Mouse (Mus musculus): Measurements from ENCODE around the gene Shroom3.
A peak's percentile ranks its signal among the peaks of the same experiment; 100 is the strongest.

Shroom3 gene

GRCm38 (mm10) chr5:92698131-92698836, 15.0 kb downstream of the Shroom3 start:
- DNase-seq (ENCODE audit: low spot score), result no peak

GRCm38 (mm10) chr5:92698837-92699529, 15.7 kb downstream of the Shroom3 start:
- no peak for DNase-seq (ENCODE audit: low spot score)

- DNase-seq (ENCODE audit: low spot score), result no peak
Measured at GRCm38 (mm10) chr5:92701750-92702149, 18.5 kb downstream of the Shroom3 start.

GRCm38 (mm10) chr5:92703671-92704070, 20.4 kb downstream of the Shroom3 start:
- DNase-seq (ENCODE audit: low spot score), result no peak

GRCm38 (mm10) chr5:92707921-92708491, 24.8 kb downstream of the Shroom3 start:
- DNase-seq (ENCODE audit: low spot score), result no peak

- no peak for DNase-seq (ENCODE audit: low spot score)
Measured at GRCm38 (mm10) chr5:92710779-92711178, 27.5 kb downstream of the Shroom3 start.

GRCm38 (mm10) chr5:92711666-92712290, 28.5 kb downstream of the Shroom3 start:
- DNase-seq (ENCODE audit: low spot score), result no peak

GRCm38 (mm10) chr5:92712621-92713395, 29.6 kb downstream of the Shroom3 start:
- DNase-seq (ENCODE audit: low spot score), result no peak

GRCm38 (mm10) chr5:92714886-92715285, 31.7 kb downstream of the Shroom3 start:
- no peak for DNase-seq (ENCODE audit: low spot score)

- DNase-seq (ENCODE audit: low spot score), result no peak
Measured at GRCm38 (mm10) chr5:92715319-92715718, 32.1 kb downstream of the Shroom3 start.

GRCm38 (mm10) chr5:92715890-92716289, 32.7 kb downstream of the Shroom3 start:
- no peak for DNase-seq (ENCODE audit: low spot score)

- DNase-seq (ENCODE audit: low spot score), result no peak
Measured at GRCm38 (mm10) chr5:92717666-92718360, 34.6 kb downstream of the Shroom3 start.

- no peak for DNase-seq (ENCODE audit: low spot score)
Measured at GRCm38 (mm10) chr5:92718856-92719255, 35.6 kb downstream of the Shroom3 start.

- no peak for DNase-seq (ENCODE audit: low spot score)
Measured at GRCm38 (mm10) chr5:92721610-92722009, 38.4 kb downstream of the Shroom3 start.

GRCm38 (mm10) chr5:92725935-92726334, 42.7 kb downstream of the Shroom3 start:
- DNase-seq (ENCODE audit: low spot score), result peak; percentile 19

- no peak for DNase-seq (ENCODE audit: low spot score)
Measured at GRCm38 (mm10) chr5:92728252-92728828, 45.1 kb downstream of the Shroom3 start.

- DNase-seq (ENCODE audit: low spot score), result no peak
Measured at GRCm38 (mm10) chr5:92729221-92729620, 46.0 kb downstream of the Shroom3 start.

- DNase-seq (ENCODE audit: low spot score), result no peak
Measured at GRCm38 (mm10) chr5:92741802-92742201, 58.6 kb downstream of the Shroom3 start.

- DNase-seq (ENCODE audit: low spot score), result no peak
Measured at GRCm38 (mm10) chr5:92742701-92743100, 59.5 kb downstream of the Shroom3 start.

- DNase-seq (ENCODE audit: low spot score), result no peak
Measured at GRCm38 (mm10) chr5:92745390-92746253, 62.4 kb downstream of the Shroom3 start.

All from c-Kit-positive CD71-positive TER-119-positive erythroid progenitor cells, embryonic 14.5 days (primary cell).